Mouse (Mus musculus) stomach, embryonic 14.5 days (tissue): Measurements from ENCODE around the gene Dclk2. TPM values are rescaled to one million over a fixed set of nuclear protein-coding genes. Genes with fewer than 3 reads are reported as not detected.

Experiments
- ATAC-seq: fragments of 200-750 bp; cut with Nextera tagmentation; 2 replicates; pipeline ENCODE4 v1.8.0; 2017; ENCODE audit warnings: low read depth, moderate TSS enrichment; ENCODE audit not compliant: insufficient number of reproducible peaks, insufficient read depth, low FRiP score
- H3K27ac ChIP-seq: fragments of 300-500 bp; sonication (generic); 2 replicates; pipeline ENCODE4 v1.5.1; 2014; ENCODE audit warnings: mild to moderate bottlenecking, low read length, moderate library complexity, mixed read lengths
- H3K27me3 ChIP-seq: fragments of 300-500 bp; sonication (generic); 2 replicates; pipeline ENCODE4 v1.6.1; 2014; ENCODE audit warnings: low read length, control low read depth, mixed read lengths; ENCODE audit not compliant: control insufficient read depth, insufficient read depth
- H3K36me3 ChIP-seq: fragments of 300-500 bp; sonication (generic); 2 replicates; pipeline ENCODE4 v1.6.1; 2014; ENCODE audit warnings: mild to moderate bottlenecking, control low read depth, low read length, moderate library complexity, mixed read lengths; ENCODE audit not compliant: control insufficient read depth, insufficient read depth
- H3K4me1 ChIP-seq: fragments of 300-500 bp; sonication (generic); 2 replicates; pipeline ENCODE4 v1.6.1; 2014; ENCODE audit warnings: low read length, control low read depth, mixed read lengths; ENCODE audit not compliant: control insufficient read depth, insufficient read depth
- H3K4me2 ChIP-seq: fragments of 300-500 bp; sonication (generic); replicated peaks from 2 replicates; pipeline ENCODE4 v1.6.1; 2014; ENCODE audit warnings: low read depth, low read length, control low read depth
- H3K4me3 ChIP-seq: fragments of 300-500 bp; sonication (generic); 2 replicates; pipeline ENCODE4 v1.5.1; 2014; ENCODE audit warnings: low read depth, low read length, control low read depth
- H3K9ac ChIP-seq: fragments of 300-500 bp; sonication (generic); replicated peaks from 2 replicates; pipeline ENCODE4 v1.6.1; 2014; ENCODE audit warnings: low read depth, mild to moderate bottlenecking, control low read depth, low read length, moderate library complexity, mixed read lengths
- H3K9me3 ChIP-seq: fragments of 300-500 bp; sonication (generic); 2 replicates; pipeline ENCODE4 v1.6.1; 2016; ENCODE audit warnings: low read depth, low read length, control low read depth; ENCODE audit not compliant: control insufficient read depth
- WGBS: fragments of 180-500 bp; shearing (Covaris S2); extraction: QIAGEN DNeasy Blood & Tissue Kit; methylation state at CpG from one replicate; pipeline ENCODE4 v1.1.7; 2014; 5-methylcytosine and 5-hydroxymethylcytosine counted together
- polyA plus RNA-seq: library from polyadenylated mRNA; unstranded; fragments of >200 nt; fragmentation: Nextera tagmentation; extraction: Ambion mirVana; gene quantifications from 2 replicates; pipeline ENCODE4 v1.2.1, GENCODE M21; 2014

Dclk2 gene
- polyA plus RNA-seq, 1 experiment from 2014 or later, result 6.7 TPM

DNA sequence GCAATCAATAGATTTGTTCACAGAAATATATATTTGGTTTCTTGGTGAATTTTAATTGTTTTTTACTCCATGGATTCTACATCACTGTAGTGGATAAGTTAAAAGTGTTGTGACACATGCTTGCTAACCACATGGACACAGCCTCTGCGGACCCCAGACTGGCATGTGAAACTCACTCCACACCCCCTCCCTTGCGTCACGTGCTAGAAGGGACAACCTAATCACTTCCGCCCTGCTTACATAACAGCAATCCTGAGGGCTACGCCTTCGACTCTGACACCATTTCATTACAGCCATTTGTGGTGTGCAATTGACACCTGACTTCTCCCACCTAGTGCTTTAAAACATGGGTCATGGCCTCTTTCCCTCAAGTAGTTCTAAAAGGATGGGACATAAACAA lies 36.7 kb downstream of the Dclk2 start:
- ATAC-seq, result no peak
- no peak overlapping the region for H3K4me3 ChIP-seq
- 67% methylated on average over 6 of the region's 6 CpGs for WGBS
- no peaks in the 10 kb centered on the region for H3K27me3 ChIP-seq
- no peak overlapping the region for H3K4me2 ChIP-seq
- no peaks in the 10 kb centered on the region for H3K9me3 ChIP-seq
- no peak overlapping the region for H3K9ac ChIP-seq
- H3K36me3 ChIP-seq, result no peaks in the 10 kb centered on the region
- no peak overlapping the region for H3K27ac ChIP-seq
- no peaks in the 10 kb centered on the region for H3K4me1 ChIP-seq

DNA sequence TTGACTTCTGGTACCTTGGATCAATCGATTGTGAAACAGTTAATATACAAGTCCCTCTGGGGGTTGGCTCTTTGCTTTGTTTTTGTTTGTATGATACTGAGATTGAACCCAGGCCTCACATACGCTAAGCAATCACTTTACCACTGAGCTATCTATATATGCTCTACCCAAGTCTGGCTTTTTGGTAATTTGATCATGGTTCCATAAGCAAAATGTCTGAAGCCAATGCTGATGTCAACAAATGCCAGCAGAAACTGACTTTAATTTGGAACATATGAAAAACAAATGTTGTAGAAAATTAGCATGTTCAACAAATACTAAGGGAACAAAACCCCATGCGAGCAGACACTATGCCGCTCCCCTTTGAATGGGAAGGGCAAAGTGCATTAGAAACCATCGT lies 44.7 kb downstream of the Dclk2 start:
- no peak overlapping the region for H3K4me3 ChIP-seq
- no peak overlapping the region for H3K9ac ChIP-seq
- no peaks in the 10 kb centered on the region for H3K9me3 ChIP-seq
- H3K36me3 ChIP-seq, result no peaks in the 10 kb centered on the region
- no peak overlapping the region for H3K4me2 ChIP-seq
- no peak for ATAC-seq
- H3K27me3 ChIP-seq, result no peaks in the 10 kb centered on the region
- no peak overlapping the region for H3K27ac ChIP-seq
- no peaks in the 10 kb centered on the region for H3K4me1 ChIP-seq
- WGBS, result 79% methylated on average over 5 of the region's 5 CpGs

DNA sequence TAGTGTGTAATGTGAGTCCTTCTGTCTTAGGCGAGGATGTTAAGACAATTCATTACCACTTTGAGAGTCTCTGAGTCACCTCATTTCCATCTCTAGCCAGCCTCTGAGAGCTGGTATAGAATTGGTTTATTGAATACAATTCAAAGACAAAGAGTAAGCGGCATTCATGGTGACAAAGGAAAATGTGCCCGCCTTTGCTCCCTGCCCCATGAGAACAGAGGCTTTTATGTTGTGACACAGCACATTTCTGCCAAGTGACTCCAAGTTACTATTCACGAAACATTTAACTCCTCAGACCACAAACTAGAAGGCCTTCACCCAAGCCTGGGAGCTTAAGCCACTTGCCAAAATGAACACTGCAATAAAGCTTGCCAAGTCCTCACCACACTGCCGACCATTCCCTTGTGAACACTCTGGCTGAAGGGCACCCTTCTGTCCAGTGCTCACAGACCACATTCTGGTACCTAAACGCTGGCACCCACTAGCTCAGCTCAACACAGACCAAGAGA lies 47.5 kb downstream of the Dclk2 start:
- no peak overlapping the region for H3K9ac ChIP-seq
- no peak overlapping the region for H3K27ac ChIP-seq
- H3K4me2 ChIP-seq, result no peak overlapping the region

DNA sequence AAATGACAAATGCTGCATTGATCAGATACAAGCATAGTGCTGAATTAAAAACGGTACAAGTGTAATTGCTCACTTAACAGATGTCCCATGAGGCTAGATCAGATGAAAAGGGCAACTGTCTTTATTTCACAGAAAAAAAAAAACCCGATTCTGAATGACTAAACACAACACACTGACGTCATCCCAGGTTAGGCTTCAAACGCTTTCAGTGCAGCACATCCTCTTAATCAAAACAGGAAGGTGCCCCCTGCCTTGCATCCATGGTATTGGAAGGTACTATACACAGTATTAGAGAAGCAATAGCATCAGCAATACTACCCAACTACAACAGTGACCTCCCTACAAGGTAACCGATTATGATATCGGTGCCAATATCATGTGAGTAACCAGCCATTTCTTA lies 49.7 kb downstream of the Dclk2 start:
- no peak overlapping the region for H3K9ac ChIP-seq
- 80% methylated on average over 6 of the region's 6 CpGs for WGBS
- H3K9me3 ChIP-seq, result no peaks in the 10 kb centered on the region
- no peak overlapping the region for H3K4me3 ChIP-seq
- no peak overlapping the region for H3K4me2 ChIP-seq
- no peaks in the 10 kb centered on the region for H3K36me3 ChIP-seq
- no peaks in the 10 kb centered on the region for H3K27me3 ChIP-seq
- no peaks in the 10 kb centered on the region for H3K4me1 ChIP-seq
- H3K27ac ChIP-seq, result no peak overlapping the region
- no peak for ATAC-seq

More for the DNA sequence above, 47.5 kb downstream of the Dclk2 start:
- H3K27me3 ChIP-seq, result no peaks in the 10 kb centered on the region
- no peak for ATAC-seq
- H3K9me3 ChIP-seq, result no peaks in the 10 kb centered on the region
- no peaks in the 10 kb centered on the region for H3K4me1 ChIP-seq
- 85% methylated on average over 6 of the region's 6 CpGs for WGBS
- H3K4me3 ChIP-seq, result no peak overlapping the region
- H3K36me3 ChIP-seq, result no peaks in the 10 kb centered on the region

DNA sequence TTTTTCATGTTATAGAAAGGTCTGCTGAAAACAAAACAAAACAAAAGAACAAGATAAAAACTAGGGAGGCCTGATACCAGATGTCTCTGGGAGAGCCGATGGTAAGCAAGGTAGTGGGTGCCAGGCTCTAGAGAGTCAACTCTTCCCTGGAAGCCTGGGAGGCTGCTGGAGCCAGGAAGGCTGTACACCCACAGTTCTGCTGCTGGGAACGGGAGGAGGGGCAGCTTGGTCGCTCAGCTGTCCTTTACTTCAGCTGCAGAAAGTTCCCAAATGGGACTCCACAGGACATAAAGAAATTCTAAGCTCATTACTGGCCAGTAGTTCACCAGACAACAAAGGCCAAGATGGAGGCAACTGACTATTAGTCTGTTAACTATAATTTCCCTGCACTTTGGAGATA lies 50.2 kb downstream of the Dclk2 start:
- no peaks in the 10 kb centered on the region for H3K27me3 ChIP-seq
- no peak overlapping the region for H3K4me2 ChIP-seq
- H3K4me3 ChIP-seq, result no peak overlapping the region
- no peak for ATAC-seq
- H3K9me3 ChIP-seq, result no peaks in the 10 kb centered on the region
- WGBS, result 64% methylated on average over 3 of the region's 3 CpGs
- no peaks in the 10 kb centered on the region for H3K4me1 ChIP-seq
- no peaks in the 10 kb centered on the region for H3K36me3 ChIP-seq
- H3K9ac ChIP-seq, result no peak overlapping the region
- no peak overlapping the region for H3K27ac ChIP-seq

DNA sequence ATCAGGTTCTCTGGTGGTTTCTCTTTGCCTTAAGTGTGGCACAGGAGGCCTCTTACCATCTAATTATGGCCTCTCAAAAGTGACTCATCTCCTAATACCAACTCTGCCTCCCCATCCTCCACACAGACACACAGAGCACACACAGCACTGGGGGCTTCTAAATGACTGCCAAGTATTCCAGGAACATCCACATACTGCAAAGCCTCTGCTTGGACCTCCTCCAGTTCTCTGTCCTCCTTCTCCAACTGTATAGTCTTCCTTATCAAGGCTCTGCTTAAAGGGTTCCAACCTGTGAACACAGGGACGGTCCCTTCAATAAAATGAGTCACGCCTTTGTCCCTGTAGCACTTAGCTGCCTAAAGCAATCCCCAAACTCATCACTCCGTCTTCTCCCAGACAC lies 51.9 kb downstream of the Dclk2 start:
- no peak overlapping the region for H3K4me3 ChIP-seq
- H3K4me1 ChIP-seq, result no peaks in the 10 kb centered on the region
- no peak overlapping the region for H3K9ac ChIP-seq
- no peaks in the 10 kb centered on the region for H3K27me3 ChIP-seq
- H3K9me3 ChIP-seq, result no peaks in the 10 kb centered on the region
- H3K36me3 ChIP-seq, result no peaks in the 10 kb centered on the region
- no peak overlapping the region for H3K27ac ChIP-seq
- ATAC-seq, result no peak
- no peak overlapping the region for H3K4me2 ChIP-seq
- 87% methylated on average over 3 of the region's 3 CpGs for WGBS

DNA sequence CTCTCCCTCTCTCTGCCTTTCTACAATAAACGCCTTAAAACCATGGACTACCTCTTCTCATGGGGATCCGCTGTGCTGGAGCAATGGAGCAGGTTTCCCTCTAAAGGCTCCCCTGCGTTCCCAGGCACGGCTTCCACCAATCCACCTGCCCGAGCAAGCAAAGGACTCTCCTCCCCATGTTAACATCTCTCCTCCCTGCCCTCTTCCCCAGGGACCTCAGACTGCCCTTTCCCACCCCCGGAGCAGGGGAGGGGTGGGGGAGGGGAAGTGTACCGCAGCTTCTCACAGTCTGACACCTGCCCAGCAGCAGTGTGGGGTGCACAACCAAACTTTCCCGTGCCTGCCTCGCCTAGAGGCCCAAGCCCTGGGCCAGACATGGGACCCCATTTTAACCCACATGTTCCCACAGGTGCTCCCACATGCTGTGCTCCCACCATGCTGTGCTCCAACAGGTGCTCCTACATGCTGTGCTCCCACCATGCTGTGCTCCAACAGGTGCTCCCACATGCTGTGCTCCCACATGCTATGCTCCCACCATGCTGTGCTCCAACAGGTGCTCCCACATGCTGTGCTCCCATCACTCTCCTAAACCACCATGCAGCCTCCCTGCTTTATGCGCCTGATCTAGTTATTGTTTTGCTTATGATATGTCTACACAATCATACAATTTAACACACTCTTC lies 57.2 kb downstream of the Dclk2 start:
- no peaks in the 10 kb centered on the region for H3K9me3 ChIP-seq
- H3K4me3 ChIP-seq, result no peak overlapping the region
- H3K4me2 ChIP-seq, result no peak overlapping the region
- 23% methylated on average over 10 of the region's 10 CpGs for WGBS
- H3K36me3 ChIP-seq, result no peaks in the 10 kb centered on the region
- H3K27ac ChIP-seq, result no peak overlapping the region
- no peak overlapping the region for H3K9ac ChIP-seq
- ATAC-seq, result no peak
- H3K27me3 ChIP-seq, result no peaks in the 10 kb centered on the region
- peaks cover 8% of the 10 kb centered on the region; the same call in 1 of the 2 replicates for H3K4me1 ChIP-seq

- Histone ChIP-seq H3K27me3 (no peaks in the 10 kb centered on the region), H3K4me1 (peaks cover 8% of the 10 kb centered on the region; the same call in 1 of the 2 replicates), H3K4me2 (no peak overlapping the region), H3K9ac (no peak overlapping the region), H3K4me3 (no peak overlapping the region), H3K27ac (no peak overlapping the region), H3K9me3 (no peaks in the 10 kb centered on the region), H3K36me3 (no peaks in the 10 kb centered on the region)
- ATAC-seq, result peak; percentile 72; the same call in 1 of the 2 replicates
- WGBS, result 7% methylated on average over 3 of the region's 3 CpGs
Observed at GRCm38 (mm10) chr3:86862939-86863311, 57.7 kb downstream of the Dclk2 start.
